ENCODE assay signal across 21 mouse cellular contexts in the genomic region with DNA sequence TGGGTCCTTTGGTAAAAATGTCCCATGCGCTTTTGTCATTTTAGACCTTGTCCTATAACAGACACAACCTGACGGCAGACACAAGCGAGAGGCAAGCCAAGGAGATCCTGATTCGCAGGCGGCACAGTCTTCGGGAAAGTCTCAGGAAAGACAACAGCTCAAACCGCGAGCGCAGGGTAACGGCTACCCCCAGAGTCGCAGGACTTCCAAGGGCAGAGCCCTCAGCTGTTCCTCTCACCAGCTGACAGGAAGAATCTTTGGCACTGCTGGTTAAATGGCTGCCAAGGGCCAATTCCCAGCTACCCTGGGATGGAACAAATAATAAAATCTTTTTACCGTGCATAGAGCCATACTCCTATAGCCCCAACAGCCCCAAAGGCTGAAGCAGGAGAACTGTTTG. TPM values are rescaled to one million over a fixed set of nuclear protein-coding genes. Genes with fewer than 3 reads are reported as not detected.
DNase-seq lines count a peak whose midpoint lies in the region; ATAC-seq and TF ChIP-seq lines count a peak whose summit lies in the region.
"Had no signal": no experiment of that assay in that cellular context is flagged by ENCODE, and none has a peak within 500 bp of the region (broad histone marks: within the 10 kb centered on the region; RNA-seq: fewer than 3 reads in every experiment).

No protein-coding gene starts in this region.

- H3K4me1 ChIP-seq in heart, embryonic 10.5 days, result no peaks in the 10 kb centered on the region
- no peaks in the 10 kb centered on the region for H3K4me1 ChIP-seq in heart, embryonic 12.5 days (replicated peaks)
- H3K4me1 ChIP-seq: embryonic facial prominence, embryonic 12.5 days; forebrain, embryonic 15.5 days; heart, embryonic 15.5 days had no signal

- H3K36me3 ChIP-seq in heart, embryonic 10.5 days, result no peaks in the 10 kb centered on the region
- H3K36me3 ChIP-seq in heart, embryonic 12.5 days, result no peaks in the 10 kb centered on the region
- H3K36me3 ChIP-seq: embryonic facial prominence, embryonic 12.5 days; forebrain, embryonic 15.5 days; heart, embryonic 15.5 days; hindbrain, embryonic 10.5 days had no signal

- no peaks in the 10 kb centered on the region for H3K9me3 ChIP-seq in heart, embryonic 10.5 days
- H3K9me3 ChIP-seq in heart, embryonic 12.5 days (replicated peaks), result no peaks in the 10 kb centered on the region
- H3K9me3 ChIP-seq: embryonic facial prominence, embryonic 12.5 days; forebrain, embryonic 15.5 days; heart, embryonic 15.5 days; hindbrain, embryonic 10.5 days had no signal

- intact Hi-C loops in gastrocnemius, adult 2 months (cut with DNase I), result loop anchor here (5.0 kb wide), 2 partner anchors 38 to 83 kb away; a partner anchor contains a TSS

- no peak overlapping the region for H3K4me3 ChIP-seq in heart, embryonic 10.5 days
- H3K4me3 ChIP-seq in heart, embryonic 12.5 days, result no peak overlapping the region
- H3K4me3 ChIP-seq in gastrocnemius, adult 2 months, result peak overlapping the region; percentile 43
- H3K4me3 ChIP-seq: embryonic facial prominence, embryonic 12.5 days; forebrain, embryonic 15.5 days; heart, embryonic 15.5 days; hindbrain, embryonic 10.5 days had no signal

- no peak for TF ChIP-seq CTCF in gastrocnemius, adult 2 months (IDR thresholded peaks at IDR 0.05)

- 83% methylated on average over 12 of the region's 12 CpGs for WGBS in heart, embryonic 10.5 days
- 86% methylated on average over 12 of the region's 12 CpGs for WGBS in heart, embryonic 12.5 days

- no peak overlapping the region for H3K27ac ChIP-seq in heart, embryonic 10.5 days
- no peak overlapping the region for H3K27ac ChIP-seq in heart, embryonic 12.5 days (ENCODE audit: poor library complexity, severe bottlenecking)
- H3K27ac ChIP-seq in gastrocnemius, adult 2 months, result peak overlapping the region; percentile 85
- H3K27ac ChIP-seq: embryonic facial prominence, embryonic 12.5 days; forebrain, embryonic 15.5 days; heart, embryonic 15.5 days; hindbrain, embryonic 10.5 days; hindbrain, embryonic 14.5 days had no signal

- no peak overlapping the region for H3K9ac ChIP-seq in heart, embryonic 12.5 days
- H3K9ac ChIP-seq: embryonic facial prominence, embryonic 12.5 days; forebrain, embryonic 15.5 days; heart, embryonic 15.5 days; hindbrain, embryonic 14.5 days had no signal

- ATAC-seq in heart, embryonic 12.5 days (ENCODE audit: insufficient number of reproducible peaks, low FRiP score), result no peak
- ATAC-seq: forebrain, embryonic 15.5 days had no signal

- H3K4me2 ChIP-seq in heart, embryonic 12.5 days, result no peak overlapping the region
- H3K4me2 ChIP-seq: embryonic facial prominence, embryonic 12.5 days; forebrain, embryonic 15.5 days; heart, embryonic 15.5 days; hindbrain, embryonic 14.5 days had no signal

- DNase-seq in heart, embryonic 10.5 days (ENCODE audit: low spot score), result peak; percentile 45
- peak; percentile 67 for DNase-seq in gastrocnemius, adult 2 months
- DNase-seq in gastrocnemius, postnatal 25 days, result peak; percentile 42
- DNase-seq in layer of hippocampus, adult 9-10 months (ENCODE audit: low spot score), result no peak
- no peak for DNase-seq in lung, postnatal 25 days (ENCODE audit: low spot score)
- DNase-seq in ovary, postnatal 14 days (ENCODE audit: low spot score), result no peak
- DNase-seq: adrenal gland, adult 2 months; adrenal gland, postnatal 25 days; cerebellum, adult 11 months; cerebellum, adult 8-10 months; cerebellum, postnatal 14 days; heart, postnatal 14 days had no signal

- H3K27me3 ChIP-seq in heart, embryonic 10.5 days (ENCODE audit: insufficient read depth, poor library complexity, severe bottlenecking), result no peaks in the 10 kb centered on the region
- H3K27me3 ChIP-seq in heart, embryonic 12.5 days (replicated peaks), result no peaks in the 10 kb centered on the region
- H3K27me3 ChIP-seq: embryonic facial prominence, embryonic 12.5 days; forebrain, embryonic 15.5 days; heart, embryonic 15.5 days had no signal

RNA-seq across cellular contexts. Expression of a gene that starts 25.0 kb away (rescaled TPM):
- 1.6 and 2.4 TPM in 2 replicates for polyA plus RNA-seq in heart, embryonic 10.5 days (2016; fragmentation: Nextera tagmentation; extraction: Ambion mirVana)
- 1.7 and 2.1 TPM in 2 replicates for polyA plus RNA-seq in heart, embryonic 12.5 days (2016; fragmentation: Nextera tagmentation; extraction: Ambion mirVana)
- under 1 TPM; 0.31 to 0.89 TPM for total RNA-seq in gastrocnemius, adult 2 months (2021)
- under 1 TPM; 0.29 to 0.41 TPM for total RNA-seq in gastrocnemius, postnatal 25 days (2021)

RNA-seq across cellular contexts. Expression of a gene that starts 39.9 kb away (rescaled TPM):
- 5.1 and 12.1 TPM in 2 replicates for polyA plus RNA-seq in heart, embryonic 10.5 days (2016; fragmentation: Nextera tagmentation; extraction: Ambion mirVana)
- polyA plus RNA-seq in heart, embryonic 12.5 days (2016; fragmentation: Nextera tagmentation; extraction: Ambion mirVana), result 21.1 and 22.9 TPM in 2 replicates
- total RNA-seq in gastrocnemius, adult 2 months (2021), result 100 to 1,000 TPM; 181 to 243 TPM
- total RNA-seq in gastrocnemius, postnatal 25 days (2021), result 100 to 1,000 TPM; 190 to 204 TPM
- total RNA-seq: granulocyte monocyte progenitor cell, adult 5-6 weeks; MEL had no signal
- polyA plus RNA-seq: forebrain, embryonic 11.5 days; hindbrain, embryonic 10.5 days; hindbrain, embryonic 14.5 days had no signal

Comparison
In these comparisons a context has a peak if more than half of its experiments do, and no peak if none do; other contexts are left out.
1. DNase-seq: peak in heart, embryonic 10.5 days (single experiment), gastrocnemius, adult 2 months (single experiment) and gastrocnemius, postnatal 25 days (single experiment); none in layer of hippocampus, adult 9-10 months (single experiment), lung, postnatal 25 days (single experiment) and ovary, postnatal 14 days (single experiment).